Mouse (Mus musculus) hindbrain, embryonic 12.5 days (tissue): ENCODE results near the gene Med17. TPM values are rescaled to one million over a fixed set of nuclear protein-coding genes. Genes with fewer than 3 reads are reported as not detected.
"Not testable (repeated sequence)": the region's sequence is repeated elsewhere in the genome, so short reads cannot be mapped to it uniquely, and the experiment has no call there.

Experiments
- ATAC-seq: fragments of 200-750 bp; cut with Nextera tagmentation; 2 replicates; pipeline ENCODE4 v1.8.0; 2017; ENCODE audit warnings: moderate TSS enrichment; ENCODE audit not compliant: low FRiP score
- H3K27ac ChIP-seq: fragments of 300-500 bp; sonication (generic); 2 replicates; pipeline ENCODE4 v1.5.1; 2016; ENCODE audit warnings: mild to moderate bottlenecking
- H3K27me3 ChIP-seq: fragments of 300-500 bp; sonication (generic); 2 replicates; pipeline ENCODE4 v1.6.1; 2016; ENCODE audit warnings: mild to moderate bottlenecking
- H3K36me3 ChIP-seq: fragments of 300-500 bp; sonication (generic); 2 replicates; pipeline ENCODE4 v1.6.1; 2016; ENCODE audit warnings: mild to moderate bottlenecking
- H3K4me1 ChIP-seq: fragments of 300-500 bp; sonication (generic); 2 replicates; pipeline ENCODE4 v1.6.1; 2016
- H3K4me2 ChIP-seq: fragments of 300-500 bp; sonication (generic); replicated peaks from 2 replicates; pipeline ENCODE4 v1.6.1; 2016; ENCODE audit warnings: mild to moderate bottlenecking
- H3K4me3 ChIP-seq: fragments of 300-500 bp; sonication (generic); 2 replicates; pipeline ENCODE4 v1.5.1; 2016; ENCODE audit warnings: mild to moderate bottlenecking
- H3K9ac ChIP-seq: fragments of 300-500 bp; sonication (generic); 2 replicates; pipeline ENCODE4 v1.6.1; 2016; ENCODE audit warnings: mild to moderate bottlenecking, moderate library complexity
- H3K9me3 ChIP-seq: fragments of 300-500 bp; sonication (generic); replicated peaks from 2 replicates; pipeline ENCODE4 v1.6.1; 2016; ENCODE audit warnings: mild to moderate bottlenecking
- WGBS: fragments of 180-500 bp; shearing (Covaris S2); methylation state at CpG from one replicate; pipeline ENCODE4 v1.1.7; 2016; 5-methylcytosine and 5-hydroxymethylcytosine counted together
- polyA plus RNA-seq: library from polyadenylated mRNA; unstranded; fragments of >200 nt; fragmentation: Nextera tagmentation; extraction: Ambion mirVana; gene quantifications from 2 replicates; pipeline ENCODE4 v1.2.1, GENCODE M21; 2016

Med17 gene
- polyA plus RNA-seq, 1 experiment from 2014 or later: 39.8 TPM

- Histone ChIP-seq H3K4me2 (peak within 1 kb of the TSS; percentile 65), H3K4me3 (peak within 1 kb of the TSS; percentile 70), H3K4me1 (peaks cover 25% of the 10 kb centered on the region), H3K27me3 (no peaks in the 10 kb centered on the region), H3K36me3 (peaks cover 26% of the 10 kb centered on the region), H3K9ac (peak within 1 kb of the TSS; percentile 87), H3K9me3 (no peaks in the 10 kb centered on the region), H3K27ac (peak within 1 kb of the TSS; percentile 91)
- peak; percentile 90 for ATAC-seq
- under 1% methylated on average over 35 of the region's 35 CpGs for WGBS
These were observed 26.8 kb upstream of the Med17 start, which contains the start of gene 4931406C07Rik for GRCm38 (mm10) chr9:15306398-15307119. Gene 4931406C07Rik, minus strand, starts transcription at chr9:15306448.

- peak; percentile 99 for ATAC-seq
- Histone ChIP-seq H3K9me3 (no peaks in the 10 kb centered on the region), H3K4me1 (peaks cover 25% of the 10 kb centered on the region), H3K36me3 (peaks cover 25% of the 10 kb centered on the region), H3K27ac (peak within 1 kb of the TSS; percentile 91), H3K4me2 (peak within 1 kb of the TSS; percentile 65), H3K4me3 (peak within 1 kb of the TSS; percentile 70), H3K9ac (peak within 1 kb of the TSS; percentile 87), H3K27me3 (no peaks in the 10 kb centered on the region)
- 14% methylated on average over 44 of the region's 45 CpGs for WGBS
These were observed 26.0 kb upstream of the Med17 start, which contains the start of gene Taf1d for GRCm38 (mm10) chr9:15305503-15306397. Gene Taf1d, plus strand, starts transcription at chr9:15306214.

GRCm38 (mm10) chr9:15302881-15303280, 23.1 kb upstream of the Med17 start:
- Histone ChIP-seq H3K4me3 (no peak overlapping the region), H3K27me3 (no peaks in the 10 kb centered on the region), H3K36me3 (no peaks in the 10 kb centered on the region), H3K4me1 (peaks cover 15% of the 10 kb centered on the region), H3K27ac (no peak overlapping the region), H3K9ac (no peak overlapping the region), H3K9me3 (no peaks in the 10 kb centered on the region), H3K4me2 (no peak overlapping the region)
- ATAC-seq: no peak
- WGBS: 70% methylated on average over 2 of the region's 2 CpGs

GRCm38 (mm10) chr9:15302006-15302405, 22.3 kb upstream of the Med17 start:
- H3K4me2 ChIP-seq, H3K36me3 ChIP-seq, H3K9me3 ChIP-seq, H3K4me3 ChIP-seq, H3K4me1 ChIP-seq, H3K9ac ChIP-seq, ATAC-seq, H3K27ac ChIP-seq, H3K27me3 ChIP-seq: not testable (repeated sequence)
- WGBS: 79% methylated on average over 6 of the region's 6 CpGs

- no peaks in the 10 kb centered on the region for H3K9me3 ChIP-seq
- no peak overlapping the region for H3K4me3 ChIP-seq
- no peak overlapping the region for H3K9ac ChIP-seq
- ATAC-seq: no peak
- no peak overlapping the region for H3K4me2 ChIP-seq
- no peaks in the 10 kb centered on the region for H3K27me3 ChIP-seq
- H3K36me3 ChIP-seq: no peaks in the 10 kb centered on the region
- WGBS: 50% methylated on average over 6 of the region's 6 CpGs
- peak overlapping the region; percentile 8; the same call in 1 of the 2 replicates for H3K27ac ChIP-seq
- peaks cover 3% of the 10 kb centered on the region for H3K4me1 ChIP-seq
These were observed 21.7 kb upstream of the Med17 start for GRCm38 (mm10) chr9:15301399-15301798.

GRCm38 (mm10) chr9:15300056-15300455, 20.3 kb upstream of the Med17 start:
- Histone ChIP-seq H3K27ac (no peak overlapping the region), H3K27me3 (no peaks in the 10 kb centered on the region), H3K9ac (no peak overlapping the region), H3K36me3 (no peaks in the 10 kb centered on the region), H3K9me3 (no peaks in the 10 kb centered on the region), H3K4me2 (no peak overlapping the region), H3K4me1 (no peaks in the 10 kb centered on the region), H3K4me3 (no peak overlapping the region)
- ATAC-seq: no peak
- WGBS: 89% methylated on average over 5 of the region's 5 CpGs

GRCm38 (mm10) chr9:15298451-15298850, 18.7 kb upstream of the Med17 start:
- H3K36me3 ChIP-seq: no peaks in the 10 kb centered on the region
- H3K27me3 ChIP-seq: no peaks in the 10 kb centered on the region
- H3K4me1 ChIP-seq: no peaks in the 10 kb centered on the region
- no peak overlapping the region for H3K9ac ChIP-seq
- ATAC-seq: no peak
- H3K27ac ChIP-seq: no peak overlapping the region
- no peak overlapping the region for H3K4me3 ChIP-seq
- no peak overlapping the region for H3K4me2 ChIP-seq
- H3K9me3 ChIP-seq: no peaks in the 10 kb centered on the region
- WGBS: 67% methylated on average over 2 of the region's 2 CpGs

- 89% methylated on average over 7 of the region's 7 CpGs for WGBS
- Histone ChIP-seq H3K4me2 (no peak overlapping the region), H3K4me1 (no peaks in the 10 kb centered on the region), H3K27me3 (no peaks in the 10 kb centered on the region), H3K27ac (no peak overlapping the region), H3K36me3 (no peaks in the 10 kb centered on the region), H3K9me3 (no peaks in the 10 kb centered on the region), H3K4me3 (no peak overlapping the region), H3K9ac (no peak overlapping the region)
- no peak for ATAC-seq
These were observed 17.4 kb upstream of the Med17 start for GRCm38 (mm10) chr9:15297112-15297511.

- no peak overlapping the region for H3K4me2 ChIP-seq
- H3K4me1 ChIP-seq: no peaks in the 10 kb centered on the region
- no peak overlapping the region for H3K4me3 ChIP-seq
- H3K27me3 ChIP-seq: no peaks in the 10 kb centered on the region
- no peak overlapping the region for H3K9ac ChIP-seq
- no peak for ATAC-seq
- WGBS: 89% methylated on average over 6 of the region's 6 CpGs
- peaks cover 11% of the 10 kb centered on the region; the same call in 1 of the 2 replicates for H3K36me3 ChIP-seq
- no peaks in the 10 kb centered on the region for H3K9me3 ChIP-seq
- H3K27ac ChIP-seq: no peak overlapping the region
These were observed 9.5 kb upstream of the Med17 start for GRCm38 (mm10) chr9:15289251-15289650.

- Histone ChIP-seq H3K4me1 (no peaks in the 10 kb centered on the region), H3K4me3 (no peak overlapping the region)
- no peak for ATAC-seq
These were observed 8.7 kb upstream of the Med17 start for GRCm38 (mm10) chr9:15288402-15288801.

GRCm38 (mm10) chr9:15287846-15288245, 8.1 kb upstream of the Med17 start:
- 58% methylated on average over 6 of the region's 6 CpGs for WGBS
- no peak for ATAC-seq
- Histone ChIP-seq H3K27me3 (no peaks in the 10 kb centered on the region), H3K9ac (no peak overlapping the region), H3K36me3 (peaks cover 11% of the 10 kb centered on the region; the same call in 1 of the 2 replicates), H3K4me2 (no peak overlapping the region), H3K4me1 (no peaks in the 10 kb centered on the region), H3K4me3 (no peak overlapping the region), H3K27ac (no peak overlapping the region), H3K9me3 (no peaks in the 10 kb centered on the region)

More at GRCm38 (mm10) chr9:15288402-15288801, 8.7 kb upstream of the Med17 start:
- Histone ChIP-seq H3K4me2 (no peak overlapping the region), H3K27ac (no peak overlapping the region), H3K27me3 (no peaks in the 10 kb centered on the region), H3K36me3 (peaks cover 11% of the 10 kb centered on the region; the same call in 1 of the 2 replicates), H3K9me3 (no peaks in the 10 kb centered on the region), H3K9ac (no peak overlapping the region)
- WGBS: 88% methylated on average over 3 of the region's 3 CpGs

GRCm38 (mm10) chr9:15285443-15285842, 5.7 kb upstream of the Med17 start:
- no peaks in the 10 kb centered on the region for H3K27me3 ChIP-seq
- H3K4me3 ChIP-seq: no peak overlapping the region
- no peak overlapping the region for H3K27ac ChIP-seq
- H3K9ac ChIP-seq: no peak overlapping the region
- peaks cover 7% of the 10 kb centered on the region; the same call in 1 of the 2 replicates for H3K36me3 ChIP-seq
- WGBS: 64% methylated on average over 3 of the region's 3 CpGs
- no peak for ATAC-seq
- H3K9me3 ChIP-seq: no peaks in the 10 kb centered on the region
- peaks cover 6% of the 10 kb centered on the region for H3K4me1 ChIP-seq
- no peak overlapping the region for H3K4me2 ChIP-seq
